Comparison of ENCODE assay signal across 9 mouse cellular contexts in the genomic region with DNA sequence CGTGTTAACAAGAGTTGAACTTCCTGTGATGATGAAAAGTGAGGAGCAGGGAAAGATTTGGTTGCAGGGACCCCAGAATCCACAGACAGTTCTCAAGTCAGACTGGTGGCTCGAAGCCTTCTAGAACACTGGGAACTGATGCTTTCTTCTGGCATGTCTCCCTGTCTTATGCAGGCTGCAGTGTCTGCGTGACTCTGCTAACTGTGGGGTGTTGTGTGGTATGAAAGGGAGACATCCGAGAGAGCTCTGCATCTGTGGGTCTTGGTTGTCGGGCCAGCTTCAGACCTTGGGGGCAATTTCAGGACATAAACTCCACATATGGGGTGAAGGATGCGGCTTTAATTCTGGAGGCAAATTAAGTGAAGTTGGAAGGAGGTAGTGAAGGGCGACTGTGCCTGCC. TPM values are rescaled to one million over a fixed set of nuclear protein-coding genes. Genes with fewer than 3 reads are reported as not detected.
A peak's percentile ranks its signal among the peaks of the same experiment; 100 is the strongest.
DNase-seq lines count a peak whose midpoint lies in the region; ATAC-seq and TF ChIP-seq lines count a peak whose summit lies in the region.
"Had no signal": no experiment of that assay in that cellular context is flagged by ENCODE, and none has a peak within 500 bp of the region (broad histone marks: within the 10 kb centered on the region; RNA-seq: fewer than 3 reads in every experiment).

No protein-coding gene starts in this region.

- H3K4me3 ChIP-seq in heart, embryonic 11.5 days (ENCODE audit: low read depth, low read length), result peak overlapping the region; percentile 82
- H3K4me3 ChIP-seq in C2C12 (ENCODE audit: insufficient read depth, poor library complexity, severe bottlenecking), result peak overlapping the region; percentile 55
- H3K4me3 ChIP-seq in forebrain, embryonic 12.5 days (replicated peaks), result peak overlapping the region; percentile 75
- H3K4me3 ChIP-seq in liver, embryonic 13.5 days (replicated peaks), result peak overlapping the region; percentile 88

- 58% methylated on average over 7 of the region's 7 CpGs for WGBS in heart, embryonic 11.5 days (ENCODE audit: insufficient replicate concordance)
- WGBS in forebrain, embryonic 12.5 days, result 61% methylated on average over 7 of the region's 7 CpGs
- WGBS in liver, embryonic 13.5 days (ENCODE audit: insufficient replicate concordance), result 52% methylated on average over 7 of the region's 7 CpGs

- no peaks in the 10 kb centered on the region for H3K27me3 ChIP-seq in heart, embryonic 11.5 days (ENCODE audit: control insufficient read depth, insufficient read depth, low read length)
- H3K27me3 ChIP-seq in C2C12 (ENCODE audit: control insufficient read depth, insufficient read depth, insufficient read length), result no peaks in the 10 kb centered on the region
- no peaks in the 10 kb centered on the region for H3K27me3 ChIP-seq in forebrain, embryonic 12.5 days
- H3K27me3 ChIP-seq in liver, embryonic 13.5 days, result no peaks in the 10 kb centered on the region

- H3K36me3 ChIP-seq in heart, embryonic 11.5 days (ENCODE audit: control insufficient read depth, insufficient read depth, low read length), result peaks cover 13% of the 10 kb centered on the region
- peaks cover 29% of the 10 kb centered on the region for H3K36me3 ChIP-seq in C2C12 (ENCODE audit: control insufficient read depth, insufficient read depth)
- H3K36me3 ChIP-seq in forebrain, embryonic 12.5 days (replicated peaks), result peaks cover 32% of the 10 kb centered on the region
- peaks cover 42% of the 10 kb centered on the region for H3K36me3 ChIP-seq in liver, embryonic 13.5 days

- H3K27ac ChIP-seq in heart, embryonic 11.5 days (ENCODE audit: low read depth, low read length), result peak overlapping the region; percentile 7; the same call in 1 of the 2 replicates
- H3K27ac ChIP-seq in forebrain, embryonic 12.5 days, result no peak overlapping the region
- H3K27ac ChIP-seq in liver, embryonic 13.5 days, result peak overlapping the region; percentile 84

- H3K79me3 ChIP-seq in C2C12 (ENCODE audit: low read depth), result peaks cover 10% of the 10 kb centered on the region

- H3K79me2 ChIP-seq in C2C12 (ENCODE audit: control insufficient read depth, insufficient read depth), result peaks cover 34% of the 10 kb centered on the region

- H3K4me1 ChIP-seq in heart, embryonic 11.5 days (ENCODE audit: control insufficient read depth, insufficient read depth, low read length), result peaks cover 40% of the 10 kb centered on the region
- H3K4me1 ChIP-seq in forebrain, embryonic 12.5 days, result peaks cover 44% of the 10 kb centered on the region
- H3K4me1 ChIP-seq in liver, embryonic 13.5 days (replicated peaks), result peaks cover 62% of the 10 kb centered on the region

- H3K4me2 ChIP-seq in heart, embryonic 11.5 days, result peak overlapping the region; percentile 94
- H3K4me2 ChIP-seq in forebrain, embryonic 12.5 days, result peak overlapping the region; percentile 65
- peak overlapping the region; percentile 97 for H3K4me2 ChIP-seq in liver, embryonic 13.5 days

- no peak for TF ChIP-seq CTCF in C2C12 (IDR thresholded peaks at IDR 0.05; ENCODE audit: control insufficient read depth, insufficient read depth, insufficient read length)

- DNase-seq in heart, postnatal 14 days, result no peak
- DNase-seq in liver, embryonic 13.5 days, result no peak
- no peak for DNase-seq in adrenal gland, postnatal 4 days (ENCODE audit: low spot score in 2 of 2)
- no peak for DNase-seq in embryo, embryonic 10.5 days (ENCODE audit: low spot score)
- no peak for DNase-seq in adrenal gland, adult 18-20 months (ENCODE audit: low spot score in 2 of 2)
- DNase-seq: right cerebral cortex, postnatal 14 days had no signal

- H3K9me3 ChIP-seq in heart, embryonic 11.5 days (replicated peaks; ENCODE audit: control insufficient read depth, low read length), result no peaks in the 10 kb centered on the region
- H3K9me3 ChIP-seq in forebrain, embryonic 12.5 days, result no peaks in the 10 kb centered on the region
- no peaks in the 10 kb centered on the region for H3K9me3 ChIP-seq in liver, embryonic 13.5 days (replicated peaks)

- H3K9ac ChIP-seq in heart, embryonic 11.5 days (ENCODE audit: low read depth, low read length), result peak overlapping the region; percentile 86
- peak overlapping the region; percentile 92 for H3K9ac ChIP-seq in forebrain, embryonic 12.5 days
- H3K9ac ChIP-seq in liver, embryonic 13.5 days, result peak overlapping the region; percentile 90

- intact Hi-C loops in heart, postnatal 14 days (cut with DNase I), result loop anchor here (5.0 kb wide), 2 partner anchors 46 to 126 kb away; a partner anchor contains a TSS

- H3ac ChIP-seq in C2C12 (ENCODE audit: control insufficient read depth, insufficient read length, low read depth), result peak overlapping the region; percentile 70

- ATAC-seq in heart, embryonic 11.5 days (replicated peaks; ENCODE audit: insufficient number of reproducible peaks, low FRiP score, low TSS enrichment), result no peak
- no peak for ATAC-seq in forebrain, embryonic 12.5 days (ENCODE audit: low FRiP score)
- ATAC-seq in liver, embryonic 13.5 days (ENCODE audit: low read depth), result no peak

TF ChIP-seq in C2C12, 6 proteins besides CTCF, POLR2A, EP300 and RAD21:
- TF ChIP-seq MYOD1 (IDR thresholded peaks at IDR 0.05; ENCODE audit: control insufficient read depth, insufficient read length, low read depth) (no peak), MYOG (IDR thresholded peaks at IDR 0.05; ENCODE audit: control insufficient read depth, extremely low read depth, insufficient read length) (no peak), FOSL1 (IDR thresholded peaks at IDR 0.05; ENCODE audit: insufficient read depth, low read length, poor library complexity, severe bottlenecking) (no peak), MAX (IDR thresholded peaks at IDR 0.05) (no peak), CEBPB (IDR thresholded peaks at IDR 0.05; ENCODE audit: low read depth) (no peak), USF1 (IDR thresholded peaks at IDR 0.05; ENCODE audit: low read depth) (no peak)

RNA-seq across cellular contexts. Expression of a gene that starts 1.1 kb away (rescaled TPM):
- polyA plus RNA-seq in heart, embryonic 11.5 days (2014; fragmentation: Nextera tagmentation; extraction: Ambion mirVana), result 6.7 and 11.0 TPM in 2 replicates
- 10 to 100 TPM in 1 of 2 experiments, 1 to 10 TPM in 1; 10.0 to 16.1 TPM for total RNA-seq in heart, postnatal 14 days (2021)
- polyA plus RNA-seq in C2C12 (2012; fragmentation: generic; extraction: Trizol), result 18.4 TPM
- 15.9 and 16.0 TPM in 2 replicates for polyA plus RNA-seq in forebrain, embryonic 12.5 days (2016; fragmentation: Nextera tagmentation; extraction: Ambion mirVana)
- 3.7 and 3.9 TPM in 2 replicates for polyA plus RNA-seq in liver, embryonic 13.5 days (2015; fragmentation: Nextera tagmentation; extraction: Ambion mirVana)
- total RNA-seq in adrenal gland, postnatal 4 days (2021), result 10 to 100 TPM; 42.7 to 49.9 TPM
- 10 to 100 TPM; 19.4 to 20.4 TPM for total RNA-seq in adrenal gland, adult 18-20 months (2021)

RNA-seq across cellular contexts. Expression of a gene that starts 14.4 kb away (rescaled TPM):
- 50.7 and 52.9 TPM in 2 replicates for polyA plus RNA-seq in heart, embryonic 11.5 days (2014; fragmentation: Nextera tagmentation; extraction: Ambion mirVana)
- 10 to 100 TPM; 16.2 to 19.9 TPM for total RNA-seq in heart, postnatal 14 days (2021)
- polyA plus RNA-seq in C2C12 (2012; fragmentation: generic; extraction: Trizol), result 132 TPM
- 62.9 and 63.6 TPM in 2 replicates for polyA plus RNA-seq in forebrain, embryonic 12.5 days (2016; fragmentation: Nextera tagmentation; extraction: Ambion mirVana)
- polyA plus RNA-seq in liver, embryonic 13.5 days (2015; fragmentation: Nextera tagmentation; extraction: Ambion mirVana), result 60.6 and 65.5 TPM in 2 replicates
- total RNA-seq in adrenal gland, postnatal 4 days (2021), result 10 to 100 TPM; 36.5 to 36.8 TPM
- 10 to 100 TPM; 51.6 to 61.3 TPM for total RNA-seq in adrenal gland, adult 18-20 months (2021)

RNA-seq across cellular contexts. Expression of a gene that starts 20.1 kb away (rescaled TPM):
- 4,443 and 4,472 TPM in 2 replicates for polyA plus RNA-seq in heart, embryonic 11.5 days (2014; fragmentation: Nextera tagmentation; extraction: Ambion mirVana)
- total RNA-seq in heart, postnatal 14 days (2021), result 1,000 to 10,000 TPM; 3,924 to 4,148 TPM
- 7,334 TPM for polyA plus RNA-seq in C2C12 (2012; fragmentation: generic; extraction: Trizol)
- polyA plus RNA-seq in forebrain, embryonic 12.5 days (2016; fragmentation: Nextera tagmentation; extraction: Ambion mirVana), result 2,231 and 2,319 TPM in 2 replicates
- 1,179 and 1,220 TPM in 2 replicates for polyA plus RNA-seq in liver, embryonic 13.5 days (2015; fragmentation: Nextera tagmentation; extraction: Ambion mirVana)
- 1,000 to 10,000 TPM; 1,146 to 1,218 TPM for total RNA-seq in adrenal gland, postnatal 4 days (2021)
- total RNA-seq in adrenal gland, adult 18-20 months (2021), result 1,000 to 10,000 TPM; 2,223 to 4,104 TPM

RNA-seq across cellular contexts. Expression of a gene that starts 45.4 kb away (rescaled TPM):
- polyA plus RNA-seq in heart, embryonic 11.5 days (2014; fragmentation: Nextera tagmentation; extraction: Ambion mirVana), result 82.3 and 84.0 TPM in 2 replicates
- total RNA-seq in heart, postnatal 14 days (2021), result 10 to 100 TPM; 28.1 to 33.4 TPM
- polyA plus RNA-seq in C2C12 (2012; fragmentation: generic; extraction: Trizol), result 78.7 TPM
- polyA plus RNA-seq in forebrain, embryonic 12.5 days (2016; fragmentation: Nextera tagmentation; extraction: Ambion mirVana), result 221 and 246 TPM in 2 replicates
- 94.5 and 101 TPM in 2 replicates for polyA plus RNA-seq in liver, embryonic 13.5 days (2015; fragmentation: Nextera tagmentation; extraction: Ambion mirVana)
- total RNA-seq in adrenal gland, postnatal 4 days (2021), result 100 to 1,000 TPM in 1 of 2 experiments, 10 to 100 TPM in 1; 95.5 to 107 TPM
- total RNA-seq in adrenal gland, adult 18-20 months (2021), result 10 to 100 TPM; 15.3 to 17.1 TPM

RNA-seq across cellular contexts. Expression of a gene that starts 45.5 kb away (rescaled TPM):
- 226 and 234 TPM in 2 replicates for polyA plus RNA-seq in heart, embryonic 11.5 days (2014; fragmentation: Nextera tagmentation; extraction: Ambion mirVana)
- total RNA-seq in heart, postnatal 14 days (2021), result 100 to 1,000 TPM; 279 to 289 TPM
- 147 TPM for polyA plus RNA-seq in C2C12 (2012; fragmentation: generic; extraction: Trizol)
- 192 and 193 TPM in 2 replicates for polyA plus RNA-seq in forebrain, embryonic 12.5 days (2016; fragmentation: Nextera tagmentation; extraction: Ambion mirVana)
- polyA plus RNA-seq in liver, embryonic 13.5 days (2015; fragmentation: Nextera tagmentation; extraction: Ambion mirVana), result 217 and 225 TPM in 2 replicates
- 100 to 1,000 TPM; 155 to 168 TPM for total RNA-seq in adrenal gland, postnatal 4 days (2021)
- 100 to 1,000 TPM; 161 to 206 TPM for total RNA-seq in adrenal gland, adult 18-20 months (2021)
